Mouse (Mus musculus): Measurements from ENCODE around the gene Anapc1. TPM values are rescaled to one million over a fixed set of nuclear protein-coding genes. Genes with fewer than 3 reads are reported as not detected.
A peak's percentile ranks its signal among the peaks of the same experiment; 100 is the strongest.

The Anapc1 gene
- total and polyA plus RNA-seq, 2 experiments from 2014 or later = 27.5 to 66.2 TPM

GRCm38 (mm10) chr2:128564195-128564594 is 123.0 kb downstream of the Anapc1 start:
- Histone ChIP-seq H3K9ac (replicated peaks; ENCODE audit: low read length) (no peak overlapping the region), H3K4me3 (ENCODE audit: low read length) (no peak overlapping the region), H3K9me3 (ENCODE audit: low read length) (no peaks in the 10 kb centered on the region), H3K27me3 (ENCODE audit: insufficient read depth, low read length) (no peaks in the 10 kb centered on the region), H3K27ac (no peak overlapping the region), H3K4me1 (ENCODE audit: insufficient read depth, low read length) (no peaks in the 10 kb centered on the region), H3K4me2 (ENCODE audit: low read depth, low read length) (no peak overlapping the region), H3K36me3 (ENCODE audit: insufficient read depth, low read length) (no peaks in the 10 kb centered on the region)
- TF ChIP-seq CTCF (IDR thresholded peaks at IDR 0.05; ENCODE audit: low read depth) = peak; percentile 29
- ATAC-seq = no peak
- DNase-seq (ENCODE audit: low spot score) = no peak
- WGBS = 91% methylated on average over 3 of the region's 3 CpGs

Other genes with a start within 250 kb of the Anapc1 start
- gene Spdye4c, start 96.2 kb downstream of the Anapc1 start, total RNA-seq (2014; rRNA removed) = not detected in 2 replicates
- gene Spdye4c, start 96.2 kb downstream of the Anapc1 start, polyA plus RNA-seq (2015; fragmentation: Nextera tagmentation; extraction: Ambion mirVana) = not detected in 2 replicates
- 6.3 and 7.1 TPM in 2 replicates for gene Mertk, start 11.6 kb upstream of the Anapc1 start, total RNA-seq (2014; rRNA removed)
- gene Mertk, start 11.6 kb upstream of the Anapc1 start, polyA plus RNA-seq (2015; fragmentation: Nextera tagmentation; extraction: Ambion mirVana) = 3.0 and 3.4 TPM in 2 replicates
- gene Tmem87b, start 130.7 kb upstream of the Anapc1 start, total RNA-seq (2014; rRNA removed) = 26.3 and 29.0 TPM in 2 replicates
- gene Tmem87b, start 130.7 kb upstream of the Anapc1 start, polyA plus RNA-seq (2015; fragmentation: Nextera tagmentation; extraction: Ambion mirVana) = 35.2 and 38.5 TPM in 2 replicates
- 2.9 and 3.3 TPM in 2 replicates for gene Fbln7, start 175.6 kb upstream of the Anapc1 start, total RNA-seq (2014; rRNA removed)
- gene Fbln7, start 175.6 kb upstream of the Anapc1 start, polyA plus RNA-seq (2015; fragmentation: Nextera tagmentation; extraction: Ambion mirVana) = 3.6 and 4.3 TPM in 2 replicates